Mouse (Mus musculus): ENCODE measurements around the gene Ppp5c.

DNA sequence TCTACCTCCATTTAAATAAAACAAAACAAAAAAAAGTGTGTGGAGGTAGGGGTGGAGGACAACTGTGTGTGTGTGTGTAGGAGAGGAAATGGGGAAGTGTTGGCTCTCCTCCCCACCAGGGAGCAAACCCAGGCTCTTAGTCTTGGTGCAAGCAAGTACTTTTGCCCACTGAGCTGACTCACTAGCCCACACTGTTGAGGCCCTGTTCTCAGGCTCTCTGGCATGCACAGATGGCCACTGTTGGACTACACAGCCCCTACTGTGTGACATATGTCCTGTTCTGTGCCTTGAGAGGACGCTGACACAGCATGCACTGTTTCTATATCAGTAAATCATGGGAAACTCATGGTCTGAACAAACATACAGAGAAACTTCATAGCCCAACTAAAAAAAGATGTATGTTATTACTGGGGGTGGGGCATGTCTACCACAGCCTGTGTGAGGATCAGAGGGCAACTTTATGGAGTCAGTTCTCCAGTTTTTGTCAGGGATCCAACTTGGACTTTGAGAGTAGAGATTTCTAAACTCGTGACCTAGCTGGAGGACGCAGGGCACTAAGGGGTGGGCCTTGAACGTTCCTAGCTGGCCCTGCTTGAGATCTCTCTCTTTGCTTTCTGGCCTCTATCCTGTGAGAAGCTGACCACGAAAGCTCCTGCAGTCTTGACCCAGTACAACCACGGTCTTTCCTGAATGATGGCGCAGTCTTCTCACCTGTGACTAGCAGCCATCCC is 24.3 kb downstream of the Ppp5c start:
- TF ChIP-seq E2F4 (IDR thresholded peaks at IDR 0.05; ENCODE audit: insufficient read depth) (no peak), POLR2AphosphoS2 (IDR thresholded peaks at IDR 0.05; ENCODE audit: insufficient read length, low read depth) (no peak), SRF (IDR thresholded peaks at IDR 0.05; ENCODE audit: control insufficient read depth, insufficient read length, low read depth) (no peak)
